Mouse (Mus musculus): Measurements from ENCODE around the gene Zfp800.

Zfp800 gene

DNA sequence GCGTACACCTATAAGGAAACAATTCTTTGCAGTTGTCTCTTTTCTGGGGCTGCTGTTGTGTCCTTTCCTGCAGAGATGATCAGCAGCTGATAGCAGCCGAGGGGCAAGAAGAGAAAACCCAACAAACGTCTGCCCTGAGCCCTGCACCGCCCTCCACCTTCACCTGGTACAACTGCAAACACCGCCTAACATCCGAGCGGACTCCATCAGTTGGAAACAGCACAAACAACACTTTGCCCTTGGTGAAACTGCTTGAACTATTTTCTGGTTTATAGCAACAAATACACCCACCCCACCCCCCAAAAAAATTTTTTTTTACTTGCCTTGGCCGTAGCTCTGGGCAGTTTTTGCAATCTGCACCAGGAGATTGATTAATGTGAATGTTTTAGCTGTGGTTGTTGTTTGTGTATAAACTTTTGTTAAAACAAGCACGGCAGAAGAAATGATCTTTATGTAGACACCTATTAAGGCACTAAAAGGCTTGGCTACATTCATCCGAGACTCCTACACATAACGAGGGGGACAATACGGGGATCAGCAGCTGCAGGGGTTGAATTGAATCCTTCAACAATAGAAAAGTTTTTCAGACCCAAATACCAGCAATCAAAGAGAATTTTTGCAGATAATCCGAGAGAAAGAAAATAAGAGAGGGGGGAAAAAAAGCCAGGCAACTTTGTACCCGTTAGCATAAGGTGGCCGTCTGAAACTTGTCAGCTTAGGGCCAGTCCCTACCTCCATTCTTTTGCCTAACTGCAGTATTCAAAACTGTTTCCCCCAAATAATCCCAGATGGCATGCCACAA is 1.6 kb downstream of the Zfp800 start:
- peak; percentile 53 for DNase-seq (ENCODE audit: low spot score)

DNA sequence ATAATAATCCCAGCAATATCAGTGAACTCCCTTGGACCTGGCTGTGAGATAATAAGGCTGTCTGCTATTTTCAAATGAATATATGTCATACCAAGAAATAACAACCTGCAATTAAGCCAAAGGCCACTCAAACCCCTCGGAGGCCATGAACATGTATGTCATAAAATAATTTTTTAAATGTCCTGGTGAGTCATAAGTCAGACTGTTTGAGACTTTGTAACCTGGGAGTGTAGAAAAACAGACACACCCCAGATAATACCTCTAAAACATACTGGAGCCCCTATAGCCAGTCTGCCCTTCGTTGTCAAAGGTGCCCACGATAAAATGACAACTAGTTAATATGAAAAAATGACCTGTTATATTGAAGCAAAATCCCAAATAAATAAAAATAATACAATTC is 8.8 kb downstream of the Zfp800 start:
- DNase-seq (ENCODE audit: low spot score), result no peak

DNA sequence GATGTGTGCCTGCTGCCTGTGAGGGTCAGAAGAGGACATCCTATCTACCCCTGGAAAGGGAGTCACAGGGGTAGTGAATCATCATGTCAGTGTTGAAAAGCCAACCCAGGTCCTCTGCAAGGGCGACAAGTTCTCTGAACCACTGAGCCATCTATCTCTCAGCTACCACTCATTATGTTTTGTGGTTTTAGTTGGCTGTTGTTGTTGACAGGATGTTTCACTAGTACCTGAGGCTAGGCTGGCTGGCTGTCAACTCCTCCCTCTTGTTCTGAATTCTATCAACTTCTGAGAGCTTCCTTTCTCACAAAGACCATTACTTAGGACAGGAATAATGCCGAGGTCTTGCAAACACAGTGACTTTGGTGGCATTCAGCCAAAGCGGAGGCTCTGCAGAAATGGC is 12.6 kb downstream of the Zfp800 start:
- DNase-seq (ENCODE audit: low spot score), result no peak

DNA sequence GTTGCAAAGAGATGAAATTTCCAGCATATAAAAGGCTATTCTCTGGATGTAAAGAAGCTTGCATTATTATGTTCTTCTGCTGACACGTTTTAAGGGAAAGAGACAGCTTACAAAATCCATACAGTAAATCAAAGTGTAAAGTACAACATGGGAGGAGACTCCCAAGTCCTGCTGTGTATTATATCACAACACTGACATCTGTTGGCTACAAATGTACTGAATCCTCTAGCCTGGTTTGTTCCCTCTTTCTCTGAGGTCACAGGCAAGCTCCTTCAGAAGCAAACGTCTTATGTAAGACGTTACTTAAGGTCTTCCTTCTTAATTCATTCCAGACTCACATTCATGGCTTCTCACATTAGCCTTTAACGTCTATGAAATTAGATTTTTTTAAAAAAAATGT is 15.8 kb downstream of the Zfp800 start:
- no peak for DNase-seq (ENCODE audit: low spot score)

DNA sequence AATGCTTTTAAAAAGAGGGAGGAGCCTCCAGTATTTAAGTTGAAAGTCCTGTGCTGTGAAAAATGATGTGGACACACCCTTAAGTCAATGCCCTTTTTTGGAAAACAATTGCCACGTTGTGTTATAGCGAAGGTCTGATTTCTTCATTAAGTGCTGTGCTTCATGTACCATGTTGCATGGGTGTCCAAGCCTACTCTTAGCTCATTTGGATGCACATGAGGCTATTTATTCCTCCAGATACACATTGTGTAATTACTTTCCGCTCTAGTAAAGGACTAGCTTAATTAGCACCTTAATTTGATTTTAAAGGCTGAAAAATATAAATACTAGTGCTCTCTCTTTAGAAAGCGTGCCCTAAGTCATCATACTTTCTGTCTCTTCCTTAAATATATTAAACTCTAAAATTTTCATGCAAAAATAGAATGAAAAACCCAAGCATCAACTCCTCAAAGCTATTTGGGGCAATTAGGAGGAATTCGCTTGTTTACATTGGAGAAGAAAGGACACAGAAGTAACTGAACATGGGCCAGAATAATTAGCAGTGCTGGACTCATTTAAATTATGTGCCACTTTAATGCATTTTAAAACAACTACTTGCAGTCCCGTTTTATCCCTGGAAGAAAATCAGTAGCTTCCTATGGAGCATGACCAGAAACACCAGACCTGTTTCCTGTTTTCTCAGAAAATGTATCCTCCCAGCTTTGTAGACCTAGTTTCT is 27.7 kb downstream of the Zfp800 start:
- no peak for DNase-seq (ENCODE audit: low spot score)

DNA sequence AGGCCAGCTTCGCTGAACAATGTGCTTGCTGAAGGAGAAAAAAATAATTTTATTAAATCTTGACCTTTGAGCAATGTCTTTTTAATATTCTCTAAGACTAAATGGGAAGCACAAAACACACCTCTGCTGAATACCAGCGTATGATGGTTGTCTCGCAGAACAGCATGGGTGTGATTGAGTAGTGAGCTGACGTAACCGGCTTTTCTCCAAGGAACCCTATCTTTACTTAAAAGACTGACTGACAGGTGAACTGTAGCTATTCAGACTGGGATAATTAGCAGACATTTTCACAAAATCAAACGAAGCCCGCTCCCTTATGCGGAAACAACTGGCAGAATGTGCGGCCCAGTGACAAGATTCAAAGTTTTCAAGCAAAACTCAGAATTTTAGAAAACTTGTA is 30.2 kb downstream of the Zfp800 start:
- no peak for DNase-seq (ENCODE audit: low spot score)

DNA sequence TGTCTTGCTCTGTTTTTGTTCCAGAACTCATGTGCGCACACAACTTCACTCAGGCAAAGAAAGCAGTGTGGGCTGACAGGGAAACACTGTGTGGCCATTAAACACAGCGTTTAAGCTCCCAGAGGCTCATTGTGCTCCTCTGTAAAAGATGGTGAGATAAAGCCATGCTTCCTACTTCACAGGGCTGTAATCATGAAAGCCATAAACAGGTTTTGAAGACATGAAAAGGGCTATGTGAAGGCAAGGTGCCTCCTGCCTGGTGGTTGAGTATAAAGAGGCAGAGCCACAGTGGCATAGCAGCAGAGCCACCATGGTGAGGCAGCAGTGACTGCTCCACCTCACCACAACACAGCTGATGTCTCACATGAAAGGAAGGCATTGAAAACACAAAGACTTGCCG is 46.7 kb downstream of the Zfp800 start:
- no peak for DNase-seq (ENCODE audit: low spot score)

DNA sequence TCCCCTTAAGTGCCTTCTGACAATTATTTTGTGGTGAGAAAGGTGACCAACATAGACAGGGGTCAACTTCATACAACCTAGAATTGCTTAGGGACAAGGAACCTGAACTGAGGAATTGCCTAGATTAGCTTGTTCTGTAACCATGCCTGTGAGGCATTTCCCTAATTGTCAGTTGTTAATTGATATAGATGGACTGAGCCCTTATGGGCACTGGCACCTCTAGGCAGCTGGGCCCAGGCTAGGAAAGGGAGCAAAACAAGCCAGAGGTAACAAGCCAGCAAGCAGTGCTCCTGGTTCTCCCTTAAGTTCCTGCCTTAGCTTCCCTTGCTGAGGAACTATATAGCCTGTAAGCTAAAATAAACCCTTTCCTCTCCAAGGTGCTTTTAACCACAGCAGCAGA is 52.1 kb downstream of the Zfp800 start:
- no peak for DNase-seq (ENCODE audit: low spot score)

DNA sequence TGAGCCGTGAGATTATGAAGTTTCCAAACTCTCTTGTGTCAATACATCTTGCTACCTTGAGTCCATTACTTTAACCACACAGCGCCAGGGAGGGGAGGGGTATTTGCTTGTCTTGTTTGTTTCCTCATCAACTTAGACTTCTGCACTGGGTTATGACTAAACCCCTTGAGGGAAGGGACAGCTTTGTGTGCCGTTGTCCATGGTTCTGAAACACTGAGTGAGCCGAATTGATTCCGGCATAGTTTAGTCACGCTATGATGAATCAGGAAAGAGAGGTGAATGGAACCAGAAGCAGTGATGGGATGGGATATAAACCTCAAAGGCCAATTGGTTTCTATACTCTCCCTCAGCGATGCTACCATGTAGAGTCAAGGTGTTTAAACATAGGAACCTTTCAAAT is 52.6 kb downstream of the Zfp800 start:
- peak; percentile 69 for DNase-seq (ENCODE audit: low spot score)

DNA sequence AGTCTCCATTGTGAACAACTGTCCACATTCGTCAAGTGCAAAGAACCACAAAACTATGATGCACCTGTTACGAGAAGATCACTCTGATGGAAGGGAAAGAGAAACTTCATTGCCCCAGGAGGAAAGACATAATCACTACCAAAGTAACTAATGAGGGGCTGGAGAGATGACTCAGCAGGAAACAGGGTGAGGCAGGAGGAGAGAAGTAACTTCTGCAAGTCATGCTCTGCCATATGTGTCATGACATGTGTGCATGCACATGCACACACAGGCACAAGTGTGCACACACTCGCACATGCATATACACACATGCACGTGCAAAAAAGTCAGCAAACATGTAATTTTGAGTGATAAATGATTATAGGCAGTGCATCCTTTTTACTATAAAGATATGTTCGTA is 54.9 kb downstream of the Zfp800 start:
- no peak for DNase-seq (ENCODE audit: low spot score)

DNA sequence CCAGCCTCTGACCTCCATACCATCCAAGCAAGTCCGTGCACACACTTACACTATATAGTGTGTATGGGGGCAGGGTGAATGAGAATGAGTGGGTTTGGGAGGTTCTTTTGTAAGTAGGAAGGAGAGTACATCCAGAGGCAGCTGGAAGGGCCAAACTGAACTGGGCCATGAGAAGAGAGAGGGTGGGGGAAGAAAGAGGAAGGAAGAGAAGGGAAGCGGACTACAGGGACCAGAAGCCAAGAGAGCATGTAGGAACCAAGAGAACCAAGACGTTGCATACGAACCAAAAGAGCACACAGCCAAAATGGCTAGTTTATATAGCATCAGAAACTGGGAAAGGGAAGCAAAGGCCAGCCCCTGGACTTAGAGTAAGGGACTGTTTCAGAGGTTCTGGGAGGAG is 56.6 kb downstream of the Zfp800 start:
- no peak for DNase-seq (ENCODE audit: low spot score)

DNA sequence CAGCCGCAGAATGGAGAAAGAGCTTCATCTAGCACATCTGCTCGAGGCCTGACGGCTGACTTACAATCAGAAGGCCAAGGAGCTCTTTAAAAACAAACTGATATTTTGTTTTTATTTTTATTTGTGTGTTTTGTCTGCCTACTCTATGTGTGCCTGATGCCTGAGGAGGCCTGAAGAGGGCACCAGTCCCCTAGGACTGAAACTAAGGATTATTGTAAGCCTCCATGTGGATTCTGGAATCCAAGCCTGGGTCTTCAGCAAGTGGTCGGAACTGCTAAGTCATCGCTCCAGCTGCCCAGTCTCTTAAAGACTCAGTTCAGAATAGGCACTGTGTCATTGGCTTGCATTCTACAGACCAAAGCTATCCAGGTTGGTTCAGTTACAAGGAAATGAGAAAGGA is 58.4 kb downstream of the Zfp800 start:
- no peak for DNase-seq (ENCODE audit: low spot score)

DNA sequence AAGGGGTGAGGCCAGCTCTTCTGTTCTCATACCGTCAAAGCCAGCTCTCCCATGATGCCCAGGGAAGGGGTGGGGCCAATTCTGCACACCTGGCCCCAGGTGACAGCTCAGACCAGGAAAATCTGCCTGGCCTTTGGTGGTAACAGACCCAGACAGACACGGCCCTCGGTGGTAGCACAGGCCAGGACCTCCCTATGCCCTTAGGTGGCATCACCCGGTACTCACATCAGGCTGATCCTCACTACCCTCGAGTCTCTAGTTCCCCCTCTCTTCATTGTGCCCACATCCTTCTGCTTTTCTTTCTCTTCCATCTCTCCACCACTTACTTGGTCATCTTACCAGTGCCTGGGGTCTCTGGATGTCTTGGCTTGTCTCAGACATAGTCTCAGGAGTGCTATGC is 64.1 kb downstream of the Zfp800 start:
- DNase-seq (ENCODE audit: low spot score), result no peak

DNA sequence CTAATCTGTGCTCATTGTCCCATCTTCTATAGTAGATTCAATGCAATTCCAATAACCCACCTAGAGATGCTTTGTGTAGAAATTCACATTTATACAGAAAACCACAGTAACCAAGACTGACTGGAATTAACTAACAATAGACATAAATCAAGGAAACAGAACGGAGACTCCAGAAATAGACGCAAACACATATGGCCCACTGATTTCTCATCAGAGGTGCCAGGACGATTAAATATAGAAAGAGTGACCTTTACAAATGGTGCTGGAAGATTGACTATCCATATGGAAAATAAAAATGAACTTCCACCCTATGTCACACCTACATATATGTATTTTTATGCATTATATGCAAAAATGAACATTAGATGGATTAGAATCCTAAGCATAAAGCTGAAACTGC is 65.3 kb downstream of the Zfp800 start:
- DNase-seq (ENCODE audit: low spot score), result no peak

DNA sequence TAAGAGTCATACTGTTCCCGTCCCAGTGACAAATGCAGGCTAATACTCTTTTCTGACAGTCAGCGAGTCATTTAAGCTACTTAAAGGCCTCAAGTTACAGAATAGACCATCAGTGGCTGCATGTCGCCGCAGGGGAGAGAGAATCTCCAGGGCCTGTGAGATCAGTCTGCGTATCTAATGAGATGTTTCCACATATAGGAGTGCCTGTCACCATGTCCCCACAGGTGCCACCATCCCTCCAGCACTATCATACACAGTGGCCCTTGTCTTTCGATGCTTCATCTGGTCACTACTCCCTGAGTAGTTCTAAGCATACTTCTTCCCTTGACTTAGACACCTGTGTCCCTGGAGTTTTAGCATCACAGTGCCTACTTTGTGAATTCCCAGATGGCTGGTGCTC is 68.0 kb downstream of the Zfp800 start:
- DNase-seq (ENCODE audit: low spot score), result no peak

DNA sequence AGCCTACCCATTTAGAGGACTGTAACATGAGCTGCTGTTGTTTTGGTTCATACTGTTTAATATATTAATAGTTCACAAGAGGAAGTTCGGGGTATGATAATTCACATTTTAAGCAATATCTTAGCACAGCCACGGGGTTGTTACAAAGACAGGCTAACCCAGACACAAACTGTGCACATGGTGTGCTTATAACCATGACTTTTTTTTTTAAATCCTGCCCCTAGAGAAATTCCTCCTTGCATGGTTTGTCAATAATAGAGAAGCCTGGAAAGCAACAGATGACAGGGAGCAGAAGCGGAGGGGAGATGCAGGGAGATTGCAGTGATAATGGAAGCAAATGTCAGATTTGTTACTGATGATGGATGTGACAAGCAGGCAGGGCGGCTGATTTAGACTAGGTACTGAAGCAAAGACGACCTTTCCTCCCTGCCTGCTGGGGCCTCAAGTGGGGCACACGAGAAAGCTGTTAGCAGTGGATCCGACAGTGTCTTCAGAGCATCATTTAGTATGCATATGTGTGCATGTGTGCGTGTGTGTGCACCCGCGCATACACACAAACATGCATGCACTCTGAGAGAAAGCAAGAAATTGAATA is 68.7 kb downstream of the Zfp800 start:
- no peak for DNase-seq (ENCODE audit: low spot score)

DNA sequence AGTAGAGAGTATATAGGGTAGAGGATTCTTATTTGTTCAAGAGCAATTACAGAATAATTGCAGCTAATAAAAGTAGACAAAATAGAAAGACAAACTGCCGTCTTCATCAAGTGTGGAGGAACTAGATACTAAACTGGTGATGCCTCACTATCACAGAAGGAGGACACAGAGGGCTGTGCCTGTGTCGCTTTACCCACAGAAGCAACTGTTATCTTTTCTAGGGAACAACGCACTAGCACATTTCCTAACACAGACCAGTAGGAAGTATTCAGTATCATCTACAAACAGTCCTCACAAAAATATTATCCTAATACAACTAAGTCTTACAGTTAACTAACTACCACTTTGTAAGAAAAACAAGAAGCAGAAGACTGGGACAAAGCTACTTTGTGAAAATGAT is 71.1 kb downstream of the Zfp800 start:
- no peak for DNase-seq (ENCODE audit: low spot score)

DNA sequence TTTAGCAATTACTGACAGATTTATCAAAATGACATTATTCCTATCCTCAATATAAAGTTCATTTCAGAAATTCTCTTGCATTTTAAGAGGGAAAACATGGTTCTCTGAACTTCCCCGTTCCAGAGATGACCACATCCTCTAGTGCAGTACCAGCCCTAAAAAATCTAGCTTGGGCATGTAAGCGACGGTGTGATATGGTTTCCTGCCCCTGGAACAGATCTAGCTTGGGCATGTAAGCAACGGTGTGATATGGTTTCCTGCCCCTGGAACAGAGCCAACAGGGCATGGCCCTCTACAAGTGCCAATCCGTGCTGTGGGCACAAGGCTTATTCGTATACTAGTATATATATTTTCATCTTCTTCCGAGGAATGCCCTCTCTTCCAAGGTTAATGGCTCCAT is 75.4 kb downstream of the Zfp800 start:
- no peak for DNase-seq (ENCODE audit: low spot score)

DNA sequence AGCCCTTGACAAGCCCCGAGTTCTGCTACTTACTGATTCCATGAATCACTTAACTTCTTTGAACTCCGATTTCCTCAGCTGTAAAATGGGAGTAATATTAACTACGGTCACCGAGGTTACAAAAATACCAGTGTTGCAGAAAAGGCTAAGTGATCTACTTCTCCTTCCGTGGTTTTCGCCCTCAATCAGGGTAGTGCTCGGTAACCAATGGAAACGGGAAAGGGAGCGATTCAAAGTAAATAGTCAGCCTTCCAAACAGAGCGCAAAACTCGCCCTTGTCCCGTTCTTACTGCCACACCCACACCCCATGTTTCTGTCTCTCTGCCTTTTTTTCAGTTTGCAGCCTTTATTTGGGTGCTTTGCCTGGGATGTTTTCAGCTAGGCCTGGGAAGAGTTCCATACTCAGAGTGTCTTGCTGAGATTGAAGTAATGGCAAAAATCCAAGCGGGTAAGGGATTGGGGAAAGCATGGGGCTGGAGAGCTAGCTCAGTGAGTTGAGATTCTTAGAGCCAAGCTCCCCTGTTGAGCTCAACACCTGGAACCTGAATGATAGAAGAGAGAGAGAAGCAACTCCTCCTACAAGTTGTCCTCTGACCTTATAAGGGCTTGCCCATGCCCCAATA is 78.0 kb downstream of the Zfp800 start:
- DNase-seq (ENCODE audit: low spot score), result no peak

DNA sequence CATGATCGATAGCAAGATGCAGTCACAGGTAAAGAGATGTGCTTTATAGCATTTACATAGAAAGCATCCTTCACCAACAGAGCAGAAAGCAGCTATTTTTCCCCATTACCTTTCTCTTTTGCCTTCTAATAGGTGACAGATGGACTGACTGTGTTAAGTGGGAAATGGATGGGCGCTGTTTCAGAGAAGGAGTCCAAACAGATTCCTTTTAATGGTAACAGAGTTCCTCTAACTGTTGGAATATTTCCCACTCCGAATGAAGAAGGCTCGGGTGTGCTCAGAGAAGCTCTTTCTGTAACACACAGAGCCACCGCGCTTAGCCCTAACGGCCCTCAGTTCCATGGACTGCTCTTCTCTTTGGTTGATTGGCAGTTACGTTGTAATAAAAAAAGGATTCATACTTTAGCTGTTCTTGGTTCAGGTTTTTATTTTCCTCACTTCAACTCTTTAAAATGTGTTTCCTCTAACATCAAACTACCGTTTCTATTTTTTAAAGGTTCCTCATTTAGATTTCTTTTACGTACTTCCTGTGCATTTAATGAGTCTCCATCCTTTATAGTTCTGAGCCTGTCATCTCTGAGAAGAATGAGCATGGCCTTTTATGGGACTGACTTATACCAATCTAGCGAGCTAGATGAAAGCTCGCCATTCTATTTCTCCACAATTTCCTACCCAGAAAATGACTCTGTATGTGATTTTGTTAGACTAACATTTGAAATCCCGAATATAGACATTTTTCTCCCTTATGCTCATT is 78.8 kb downstream of the Zfp800 start:
- no peak for DNase-seq (ENCODE audit: low spot score)

DNA sequence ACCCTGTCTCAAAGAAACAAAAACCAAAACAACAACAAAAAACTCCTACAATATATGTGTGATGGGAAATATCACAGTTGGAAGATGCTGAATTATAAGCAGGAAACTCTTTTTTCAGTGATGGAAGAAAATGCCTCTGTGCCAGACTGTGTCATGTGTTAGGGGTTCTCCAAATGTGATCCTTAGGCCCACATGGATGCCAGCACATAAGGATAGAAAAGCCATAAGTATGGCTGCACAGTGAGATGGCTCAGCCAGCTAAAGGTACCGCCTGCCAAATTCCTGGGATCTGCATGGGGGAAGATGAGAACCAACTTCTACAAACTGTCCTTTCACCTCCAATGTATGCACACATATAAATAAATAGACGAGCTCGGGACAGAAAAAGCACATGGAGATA is 82.6 kb downstream of the Zfp800 start:
- DNase-seq (ENCODE audit: low spot score), result no peak

DNA sequence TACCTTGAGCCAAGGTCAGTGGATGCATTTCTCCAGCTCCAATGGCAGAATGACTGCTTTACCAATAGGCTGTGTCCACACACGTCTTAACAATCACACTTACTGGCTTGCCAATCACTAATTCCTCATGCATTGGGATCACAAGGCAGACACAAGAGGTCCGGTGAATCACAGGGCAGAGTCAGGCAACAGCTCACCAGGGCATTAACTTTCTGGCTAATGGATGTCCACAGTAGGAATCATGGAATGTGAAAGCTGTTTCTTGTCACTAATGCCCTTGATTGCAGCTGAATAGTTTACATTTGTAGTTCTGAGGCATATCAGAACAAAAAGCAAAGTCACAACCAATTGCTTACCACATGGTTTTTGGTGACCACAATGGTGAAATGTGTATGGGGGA is 85.7 kb downstream of the Zfp800 start:
- no peak for DNase-seq (ENCODE audit: low spot score)

Measured in embryo, embryonic 10.5 days (tissue).